Mouse (Mus musculus): ENCODE results near the gene Gtf2e1. TPM values are rescaled to one million over a fixed set of nuclear protein-coding genes. Genes with fewer than 3 reads are reported as not detected.

The Gtf2e1 gene
- polyA plus RNA-seq, 1 experiment from 2014 or later = 31.9 TPM

DNA sequence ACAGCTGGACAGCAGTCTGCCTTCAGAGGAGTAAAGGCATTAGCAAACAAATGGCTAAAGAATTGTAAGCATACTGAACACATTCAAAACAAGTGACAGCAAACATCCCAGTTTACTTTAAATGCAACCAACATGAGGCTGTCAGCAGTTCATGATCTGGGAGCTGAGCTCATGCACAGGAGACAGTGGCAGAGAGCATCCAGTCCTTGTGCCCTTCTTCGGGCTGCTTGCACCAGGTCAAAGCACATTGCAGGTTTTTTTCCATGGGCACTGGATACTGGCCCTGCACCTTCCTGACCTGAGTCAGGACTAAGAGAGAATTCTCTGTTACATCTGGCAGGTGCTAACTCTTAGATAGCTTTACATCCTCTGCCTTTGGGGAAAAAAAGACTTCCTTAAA is 40.0 kb upstream of the Gtf2e1 start:
- H3K9ac ChIP-seq (ENCODE audit: low read depth, low read length) = no peak overlapping the region
- H3K9me3 ChIP-seq (replicated peaks; ENCODE audit: control insufficient read depth, low read length, poor library complexity, severe bottlenecking) = no peaks in the 10 kb centered on the region
- H3K4me2 ChIP-seq (ENCODE audit: low read length) = no peak overlapping the region
- no peak for ATAC-seq
- no peak overlapping the region for H3K27ac ChIP-seq (ENCODE audit: low read length)
- no peaks in the 10 kb centered on the region for H3K36me3 ChIP-seq (ENCODE audit: control insufficient read depth, insufficient read depth, low read length)
- H3K27me3 ChIP-seq (ENCODE audit: control insufficient read depth, insufficient read depth, low read depth, low read length) = no peaks in the 10 kb centered on the region
- H3K4me3 ChIP-seq (ENCODE audit: low read depth, low read length) = no peak overlapping the region
- H3K4me1 ChIP-seq (ENCODE audit: control insufficient read depth, insufficient read depth, low read length) = peaks cover 16% of the 10 kb centered on the region
- 95% methylated on average over 1 of the region's 1 CpGs for WGBS

DNA sequence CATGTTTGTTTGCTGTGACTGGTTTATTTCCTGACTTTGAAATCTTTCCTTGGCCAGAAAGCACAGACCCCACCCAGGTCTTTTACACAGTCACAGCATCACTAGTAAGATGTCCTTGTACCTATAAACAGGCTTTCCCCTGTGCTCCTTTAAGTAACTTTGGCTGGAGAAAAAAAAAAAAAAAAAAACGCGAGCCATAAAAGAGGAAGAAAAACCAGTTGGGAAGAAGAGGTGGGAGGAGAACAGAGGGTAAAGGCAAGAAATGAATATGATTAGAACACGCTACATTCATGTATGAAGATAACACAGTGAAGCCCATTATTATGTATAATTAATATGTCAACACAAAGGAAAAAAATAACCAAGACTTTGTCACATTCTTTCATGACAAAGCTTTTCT is 35.7 kb upstream of the Gtf2e1 start:
- WGBS = 78% methylated on average over 3 of the region's 3 CpGs
- H3K27me3 ChIP-seq (ENCODE audit: control insufficient read depth, insufficient read depth, low read depth, low read length) = no peaks in the 10 kb centered on the region
- ATAC-seq = no peak
- H3K4me3 ChIP-seq (ENCODE audit: low read depth, low read length) = no peak overlapping the region
- no peak overlapping the region for H3K9ac ChIP-seq (ENCODE audit: low read depth, low read length)
- no peaks in the 10 kb centered on the region for H3K4me1 ChIP-seq (ENCODE audit: control insufficient read depth, insufficient read depth, low read length)
- no peaks in the 10 kb centered on the region for H3K36me3 ChIP-seq (ENCODE audit: control insufficient read depth, insufficient read depth, low read length)
- no peak overlapping the region for H3K4me2 ChIP-seq (ENCODE audit: low read length)
- no peak overlapping the region for H3K27ac ChIP-seq (ENCODE audit: low read length)
- no peaks in the 10 kb centered on the region; the same call in 1 of the 2 replicates for H3K9me3 ChIP-seq (replicated peaks; ENCODE audit: control insufficient read depth, low read length, poor library complexity, severe bottlenecking)

DNA sequence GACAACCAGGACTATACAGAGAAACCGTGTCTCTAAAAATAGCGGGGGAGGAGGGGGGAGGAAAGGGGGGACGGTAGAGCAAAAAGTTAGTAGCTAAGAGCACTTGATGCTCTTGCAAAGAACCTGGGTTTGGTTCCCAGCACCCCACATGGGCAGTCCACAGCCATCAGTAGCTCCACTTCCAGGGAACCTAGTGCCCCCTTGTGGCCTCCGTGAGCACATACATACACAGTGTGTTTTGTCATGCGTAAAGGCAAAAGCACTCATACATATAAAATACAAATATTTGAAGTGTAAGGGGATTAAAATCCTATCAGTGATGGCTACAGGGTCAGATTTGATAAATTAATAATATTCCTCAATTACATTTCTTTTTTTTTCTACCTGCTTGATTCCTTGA is 33.5 kb upstream of the Gtf2e1 start:
- no peak overlapping the region for H3K4me2 ChIP-seq (ENCODE audit: low read length)
- H3K9ac ChIP-seq (ENCODE audit: low read depth, low read length) = no peak overlapping the region
- H3K4me3 ChIP-seq (ENCODE audit: low read depth, low read length) = no peak overlapping the region
- H3K4me1 ChIP-seq (ENCODE audit: control insufficient read depth, insufficient read depth, low read length) = no peaks in the 10 kb centered on the region
- 95% methylated on average over 5 of the region's 5 CpGs for WGBS
- H3K27me3 ChIP-seq (ENCODE audit: control insufficient read depth, insufficient read depth, low read depth, low read length) = no peaks in the 10 kb centered on the region
- H3K36me3 ChIP-seq (ENCODE audit: control insufficient read depth, insufficient read depth, low read length) = no peaks in the 10 kb centered on the region
- no peak for ATAC-seq
- H3K9me3 ChIP-seq (replicated peaks; ENCODE audit: control insufficient read depth, low read length, poor library complexity, severe bottlenecking) = no peaks in the 10 kb centered on the region; the same call in 1 of the 2 replicates
- H3K27ac ChIP-seq (ENCODE audit: low read length) = no peak overlapping the region

DNA sequence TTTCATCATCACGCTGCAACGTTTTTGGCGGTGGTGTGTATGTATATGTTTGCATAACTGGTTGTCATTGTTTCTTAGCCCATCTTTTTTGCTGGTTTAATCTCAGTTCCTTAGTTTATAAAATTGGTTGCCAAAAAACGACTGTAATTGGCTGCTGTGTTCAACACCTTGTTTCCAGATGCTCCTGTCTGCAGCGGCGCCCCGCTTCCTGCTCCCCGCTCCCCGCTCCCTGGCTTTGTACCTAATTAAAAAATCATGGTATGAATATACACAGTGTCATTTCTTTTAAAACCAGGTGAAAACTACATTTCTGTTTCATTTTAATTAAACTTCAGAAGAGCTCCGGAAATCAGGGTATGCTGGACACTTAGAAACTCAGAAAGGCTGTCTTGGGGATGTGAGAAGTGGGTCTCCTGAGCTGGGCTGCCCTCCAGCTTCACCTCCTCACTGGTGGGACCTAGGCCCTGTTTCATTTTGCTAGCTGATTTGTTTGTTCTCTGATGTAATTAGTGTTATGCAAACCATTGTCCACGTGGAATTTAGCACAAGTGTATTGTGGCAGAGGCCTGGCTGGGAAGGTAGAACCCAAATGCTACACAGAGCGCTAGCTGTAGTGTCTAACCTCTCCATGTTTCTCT is 32.6 kb upstream of the Gtf2e1 start:
- WGBS = 89% methylated on average over 12 of the region's 12 CpGs
- Histone ChIP-seq H3K9me3 (replicated peaks; ENCODE audit: control insufficient read depth, low read length, poor library complexity, severe bottlenecking) (no peaks in the 10 kb centered on the region; the same call in 1 of the 2 replicates), H3K27ac (ENCODE audit: low read length) (no peak overlapping the region), H3K9ac (ENCODE audit: low read depth, low read length) (no peak overlapping the region), H3K4me2 (ENCODE audit: low read length) (no peak overlapping the region), H3K4me3 (ENCODE audit: low read depth, low read length) (no peak overlapping the region), H3K36me3 (ENCODE audit: control insufficient read depth, insufficient read depth, low read length) (no peaks in the 10 kb centered on the region), H3K27me3 (ENCODE audit: control insufficient read depth, insufficient read depth, low read depth, low read length) (no peaks in the 10 kb centered on the region), H3K4me1 (ENCODE audit: control insufficient read depth, insufficient read depth, low read length) (no peaks in the 10 kb centered on the region)
- no peak for ATAC-seq

DNA sequence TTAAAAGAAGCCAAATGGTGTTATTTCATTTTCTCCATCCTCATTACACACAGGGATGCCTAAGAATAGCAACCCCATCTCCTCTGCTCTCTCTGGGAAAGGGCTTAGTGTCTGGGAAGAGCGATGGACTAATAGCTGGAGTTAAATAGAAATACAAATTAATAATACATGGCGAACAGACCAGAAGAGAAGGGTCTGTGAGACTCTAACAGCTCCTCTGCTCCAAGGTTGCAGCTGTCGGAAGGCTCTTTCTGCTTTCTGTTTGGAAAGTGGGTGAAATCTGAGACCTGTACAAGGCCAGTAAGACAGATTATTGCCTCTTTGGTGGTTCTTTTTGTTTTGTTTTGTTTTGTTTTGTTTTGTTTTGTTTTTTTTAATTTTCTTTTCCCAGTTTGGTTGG is 32.0 kb upstream of the Gtf2e1 start:
- H3K4me3 ChIP-seq (ENCODE audit: low read depth, low read length) = no peak overlapping the region
- H3K9ac ChIP-seq (ENCODE audit: low read depth, low read length) = no peak overlapping the region
- no peaks in the 10 kb centered on the region; the same call in 1 of the 2 replicates for H3K9me3 ChIP-seq (replicated peaks; ENCODE audit: control insufficient read depth, low read length, poor library complexity, severe bottlenecking)
- H3K27ac ChIP-seq (ENCODE audit: low read length) = no peak overlapping the region
- H3K4me2 ChIP-seq (ENCODE audit: low read length) = no peak overlapping the region
- no peak for ATAC-seq
- H3K27me3 ChIP-seq (ENCODE audit: control insufficient read depth, insufficient read depth, low read depth, low read length) = no peaks in the 10 kb centered on the region
- no peaks in the 10 kb centered on the region for H3K36me3 ChIP-seq (ENCODE audit: control insufficient read depth, insufficient read depth, low read length)
- no peaks in the 10 kb centered on the region for H3K4me1 ChIP-seq (ENCODE audit: control insufficient read depth, insufficient read depth, low read length)
- 62% methylated on average over 3 of the region's 3 CpGs for WGBS

- Histone ChIP-seq H3K9me3 (replicated peaks; ENCODE audit: control insufficient read depth, low read length, poor library complexity, severe bottlenecking) (no peaks in the 10 kb centered on the region), H3K36me3 (ENCODE audit: control insufficient read depth, insufficient read depth, low read length) (no peaks in the 10 kb centered on the region), H3K4me2 (ENCODE audit: low read length) (no peak overlapping the region), H3K4me3 (ENCODE audit: low read depth, low read length) (no peak overlapping the region), H3K27ac (ENCODE audit: low read length) (0 out of 2 replicates have a peak overlapping the region, but pooled peaks have one; percentile 20), H3K9ac (ENCODE audit: low read depth, low read length) (no peak overlapping the region), H3K4me1 (ENCODE audit: control insufficient read depth, insufficient read depth, low read length) (no peaks in the 10 kb centered on the region), H3K27me3 (ENCODE audit: control insufficient read depth, insufficient read depth, low read depth, low read length) (no peaks in the 10 kb centered on the region)
- 54% methylated on average over 12 of the region's 12 CpGs for WGBS
- ATAC-seq = 0 out of 2 replicates have a peak, but pooled peaks have one; percentile 49
Measured at GRCm38 (mm10) chr16:37567113-37568050, 27.8 kb upstream of the Gtf2e1 start.

- Histone ChIP-seq H3K27me3 (ENCODE audit: control insufficient read depth, insufficient read depth, low read depth, low read length) (no peaks in the 10 kb centered on the region), H3K4me3 (ENCODE audit: low read depth, low read length) (no peak overlapping the region), H3K9me3 (replicated peaks; ENCODE audit: control insufficient read depth, low read length, poor library complexity, severe bottlenecking) (no peaks in the 10 kb centered on the region), H3K4me1 (ENCODE audit: control insufficient read depth, insufficient read depth, low read length) (no peaks in the 10 kb centered on the region), H3K4me2 (ENCODE audit: low read length) (no peak overlapping the region), H3K9ac (ENCODE audit: low read depth, low read length) (no peak overlapping the region), H3K36me3 (ENCODE audit: control insufficient read depth, insufficient read depth, low read length) (no peaks in the 10 kb centered on the region), H3K27ac (ENCODE audit: low read length) (no peak overlapping the region)
- no peak for ATAC-seq
- WGBS = 48% methylated on average over 6 of the region's 6 CpGs
Measured at GRCm38 (mm10) chr16:37566107-37566506, 26.5 kb upstream of the Gtf2e1 start.

- Histone ChIP-seq H3K4me2 (ENCODE audit: low read length) (no peak overlapping the region), H3K36me3 (ENCODE audit: control insufficient read depth, insufficient read depth, low read length) (0 out of 2 replicates have a peak, but pooled peaks cover under 1% of the 10 kb centered on the region), H3K9me3 (replicated peaks; ENCODE audit: control insufficient read depth, low read length, poor library complexity, severe bottlenecking) (no peaks in the 10 kb centered on the region), H3K9ac (ENCODE audit: low read depth, low read length) (no peak overlapping the region), H3K27me3 (ENCODE audit: control insufficient read depth, insufficient read depth, low read depth, low read length) (no peaks in the 10 kb centered on the region), H3K4me1 (ENCODE audit: control insufficient read depth, insufficient read depth, low read length) (no peaks in the 10 kb centered on the region), H3K27ac (ENCODE audit: low read length) (no peak overlapping the region), H3K4me3 (ENCODE audit: low read depth, low read length) (no peak overlapping the region)
- 83% methylated on average over 1 of the region's 1 CpGs for WGBS
- ATAC-seq = no peak
Measured at GRCm38 (mm10) chr16:37565117-37565516, 25.5 kb upstream of the Gtf2e1 start.

GRCm38 (mm10) chr16:37562961-37563360 is 23.4 kb upstream of the Gtf2e1 start:
- ATAC-seq = no peak
- Histone ChIP-seq H3K4me3 (ENCODE audit: low read depth, low read length) (no peak overlapping the region), H3K9me3 (replicated peaks; ENCODE audit: control insufficient read depth, low read length, poor library complexity, severe bottlenecking) (no peaks in the 10 kb centered on the region), H3K4me2 (ENCODE audit: low read length) (no peak overlapping the region), H3K27me3 (ENCODE audit: control insufficient read depth, insufficient read depth, low read depth, low read length) (no peaks in the 10 kb centered on the region), H3K9ac (ENCODE audit: low read depth, low read length) (no peak overlapping the region), H3K36me3 (ENCODE audit: control insufficient read depth, insufficient read depth, low read length) (0 out of 2 replicates have a peak, but pooled peaks cover 2% of the 10 kb centered on the region), H3K27ac (ENCODE audit: low read length) (no peak overlapping the region), H3K4me1 (ENCODE audit: control insufficient read depth, insufficient read depth, low read length) (no peaks in the 10 kb centered on the region)
- WGBS = 61% methylated on average over 5 of the region's 5 CpGs
